Mouse (Mus musculus): ENCODE results near the gene 1700029P11Rik.

The 1700029P11Rik gene

GRCm38 (mm10) chr15:81980321-81980720 is at the start of gene 1700029P11Rik:
TSS of gene 1700029P11Rik (plus strand) at chr15:81980540.
- no peak for DNase-seq (ENCODE audit: extremely low read depth, low read depth)

GRCm38 (mm10) chr15:81932951-81933470 is 47.3 kb upstream of the 1700029P11Rik start:
- no peak for DNase-seq (ENCODE audit: extremely low read depth, low read depth)

- no peak for DNase-seq (ENCODE audit: extremely low read depth, low read depth)
These were observed 46.4 kb upstream of the 1700029P11Rik start for GRCm38 (mm10) chr15:81933986-81934385.

- DNase-seq (ENCODE audit: extremely low read depth, low read depth), result no peak
These were observed 44.3 kb upstream of the 1700029P11Rik start for GRCm38 (mm10) chr15:81935869-81936637.

GRCm38 (mm10) chr15:81936679-81937078 is 43.7 kb upstream of the 1700029P11Rik start, which contains the start of gene Csdc2:
TSS of gene Csdc2 (plus strand) at chr15:81936759.
- no peak for DNase-seq (ENCODE audit: extremely low read depth, low read depth)

GRCm38 (mm10) chr15:81937098-81937972 is 43.0 kb upstream of the 1700029P11Rik start:
- no peak for DNase-seq (ENCODE audit: extremely low read depth, low read depth)

GRCm38 (mm10) chr15:81938246-81938645 is 42.1 kb upstream of the 1700029P11Rik start:
- DNase-seq (ENCODE audit: extremely low read depth, low read depth), result peak; percentile 21

GRCm38 (mm10) chr15:81939157-81939715 is 41.1 kb upstream of the 1700029P11Rik start:
- no peak for DNase-seq (ENCODE audit: extremely low read depth, low read depth)

GRCm38 (mm10) chr15:81939774-81940173 is 40.6 kb upstream of the 1700029P11Rik start:
- DNase-seq (ENCODE audit: extremely low read depth, low read depth), result no peak

GRCm38 (mm10) chr15:81940219-81940618 is 40.1 kb upstream of the 1700029P11Rik start:
- no peak for DNase-seq (ENCODE audit: extremely low read depth, low read depth)

GRCm38 (mm10) chr15:81941010-81941409 is 39.3 kb upstream of the 1700029P11Rik start:
- no peak for DNase-seq (ENCODE audit: extremely low read depth, low read depth)

GRCm38 (mm10) chr15:81943176-81943749 is 37.1 kb upstream of the 1700029P11Rik start:
- DNase-seq (ENCODE audit: extremely low read depth, low read depth), result no peak

- no peak for DNase-seq (ENCODE audit: extremely low read depth, low read depth)
These were observed 31.3 kb upstream of the 1700029P11Rik start for GRCm38 (mm10) chr15:81949076-81949475.

- DNase-seq (ENCODE audit: extremely low read depth, low read depth), result no peak
These were observed 30.7 kb upstream of the 1700029P11Rik start for GRCm38 (mm10) chr15:81949476-81950131.

GRCm38 (mm10) chr15:81950716-81951115 is 29.6 kb upstream of the 1700029P11Rik start:
- DNase-seq (ENCODE audit: extremely low read depth, low read depth), result no peak

GRCm38 (mm10) chr15:81951159-81951558 is 29.2 kb upstream of the 1700029P11Rik start:
- no peak for DNase-seq (ENCODE audit: extremely low read depth, low read depth)

GRCm38 (mm10) chr15:81952310-81952709 is 28.0 kb upstream of the 1700029P11Rik start:
- no peak for DNase-seq (ENCODE audit: extremely low read depth, low read depth)

- no peak for DNase-seq (ENCODE audit: extremely low read depth, low read depth)
These were observed 26.2 kb upstream of the 1700029P11Rik start for GRCm38 (mm10) chr15:81954151-81954583.

- no peak for DNase-seq (ENCODE audit: extremely low read depth, low read depth)
These were observed 25.6 kb upstream of the 1700029P11Rik start for GRCm38 (mm10) chr15:81954716-81955115.

- no peak for DNase-seq (ENCODE audit: extremely low read depth, low read depth)
These were observed 24.9 kb upstream of the 1700029P11Rik start for GRCm38 (mm10) chr15:81955414-81955813.

GRCm38 (mm10) chr15:81956457-81956856 is 23.9 kb upstream of the 1700029P11Rik start:
- DNase-seq (ENCODE audit: extremely low read depth, low read depth), result peak; percentile 17
